11 mouse cellular contexts compared by ENCODE assay signal in genomic region chr12:102651401-102651800, GRCm38 (mm10). TPM values are rescaled to one million over a fixed set of nuclear protein-coding genes. Genes with fewer than 3 reads are reported as not detected.
DNase-seq lines count a peak whose midpoint lies in the region; ATAC-seq and TF ChIP-seq lines count a peak whose summit lies in the region.
"Had no signal": no experiment of that assay in that cellular context is flagged by ENCODE, and none has a peak within 500 bp of the region (broad histone marks: within the 10 kb centered on the region; RNA-seq: fewer than 3 reads in every experiment).

No protein-coding gene starts in this region.

- TF ChIP-seq CTCF in heart, postnatal 0 days (IDR thresholded peaks at IDR 0.05; ENCODE audit: low read depth), result no peak
- no peak for TF ChIP-seq CTCF in stomach, postnatal 0 days (IDR thresholded peaks at IDR 0.05; ENCODE audit: low read depth)
- TF ChIP-seq CTCF in hindbrain, postnatal 0 days (IDR thresholded peaks at IDR 0.05; ENCODE audit: low read depth), result no peak

- H3K9me3 ChIP-seq in heart, postnatal 0 days (replicated peaks; ENCODE audit: control insufficient read depth, low read length), result no peaks in the 10 kb centered on the region
- no peaks in the 10 kb centered on the region for H3K9me3 ChIP-seq in stomach, embryonic 16.5 days (replicated peaks; ENCODE audit: control insufficient read depth, low read length)
- H3K9me3 ChIP-seq in stomach, postnatal 0 days (ENCODE audit: control insufficient read depth, low read length), result no peaks in the 10 kb centered on the region
- H3K9me3 ChIP-seq in hindbrain, postnatal 0 days (ENCODE audit: low read length), result no peaks in the 10 kb centered on the region
- H3K9me3 ChIP-seq: hindbrain, embryonic 15.5 days had no signal

- no peaks in the 10 kb centered on the region for H3K27me3 ChIP-seq in heart, postnatal 0 days (ENCODE audit: control insufficient read depth, insufficient read depth, low read length)
- no peaks in the 10 kb centered on the region for H3K27me3 ChIP-seq in stomach, embryonic 16.5 days (ENCODE audit: control insufficient read depth, insufficient read depth, low read length)
- no peaks in the 10 kb centered on the region for H3K27me3 ChIP-seq in stomach, postnatal 0 days (ENCODE audit: control insufficient read depth, insufficient read depth, low read length)
- H3K27me3 ChIP-seq in hindbrain, postnatal 0 days (ENCODE audit: insufficient read depth, low read length), result no peaks in the 10 kb centered on the region
- H3K27me3 ChIP-seq: hindbrain, embryonic 15.5 days had no signal

- 62% methylated on average over 8 of the region's 8 CpGs for WGBS in heart, postnatal 0 days
- WGBS in stomach, embryonic 16.5 days, result 69% methylated on average over 8 of the region's 8 CpGs
- WGBS in stomach, postnatal 0 days, result 55% methylated on average over 8 of the region's 8 CpGs
- WGBS in hindbrain, postnatal 0 days, result 84% methylated on average over 8 of the region's 8 CpGs

- no peak overlapping the region for H3K9ac ChIP-seq in heart, postnatal 0 days (replicated peaks; ENCODE audit: low read depth, low read length)
- H3K9ac ChIP-seq in stomach, embryonic 16.5 days (ENCODE audit: low read length), result peak overlapping the region; percentile 29; the same call in 1 of the 2 replicates
- no peak overlapping the region for H3K9ac ChIP-seq in stomach, postnatal 0 days (ENCODE audit: low read length)
- H3K9ac ChIP-seq in hindbrain, postnatal 0 days (replicated peaks; ENCODE audit: low read length), result no peak overlapping the region
- H3K9ac ChIP-seq: hindbrain, embryonic 15.5 days; lung, embryonic 14.5 days had no signal

- no peak for TF ChIP-seq EP300 in heart, postnatal 0 days (IDR thresholded peaks at IDR 0.05; ENCODE audit: low read depth)
- no peak for TF ChIP-seq EP300 in stomach, postnatal 0 days (optimal IDR thresholded peaks at IDR 0.05)

- H3K4me1 ChIP-seq in heart, postnatal 0 days (ENCODE audit: control insufficient read depth, insufficient read depth), result peaks cover 25% of the 10 kb centered on the region
- H3K4me1 ChIP-seq in stomach, embryonic 16.5 days (ENCODE audit: control insufficient read depth, insufficient read depth, low read length), result peaks cover 12% of the 10 kb centered on the region
- peaks cover 8% of the 10 kb centered on the region; the same call in 1 of the 2 replicates for H3K4me1 ChIP-seq in stomach, postnatal 0 days (replicated peaks; ENCODE audit: control insufficient read depth, insufficient read depth)
- H3K4me1 ChIP-seq in hindbrain, postnatal 0 days (ENCODE audit: insufficient read depth, low read length), result no peaks in the 10 kb centered on the region
- H3K4me1 ChIP-seq: hindbrain, embryonic 15.5 days had no signal

- no peak overlapping the region for H3K4me2 ChIP-seq in heart, postnatal 0 days (ENCODE audit: low read depth, low read length)
- H3K4me2 ChIP-seq in stomach, embryonic 16.5 days (ENCODE audit: low read depth, low read length), result no peak overlapping the region
- no peak overlapping the region for H3K4me2 ChIP-seq in stomach, postnatal 0 days (replicated peaks; ENCODE audit: low read depth)
- no peak overlapping the region for H3K4me2 ChIP-seq in hindbrain, postnatal 0 days (ENCODE audit: low read depth, low read length)
- H3K4me2 ChIP-seq: hindbrain, embryonic 15.5 days; lung, embryonic 14.5 days had no signal

- no peaks in the 10 kb centered on the region for H3K36me3 ChIP-seq in heart, postnatal 0 days (replicated peaks; ENCODE audit: control insufficient read depth, insufficient read depth, low read length)
- no peaks in the 10 kb centered on the region for H3K36me3 ChIP-seq in stomach, embryonic 16.5 days (ENCODE audit: control insufficient read depth, insufficient read depth, low read length)
- H3K36me3 ChIP-seq in stomach, postnatal 0 days (ENCODE audit: control insufficient read depth, insufficient read depth, low read length), result no peaks in the 10 kb centered on the region
- H3K36me3 ChIP-seq in hindbrain, postnatal 0 days (ENCODE audit: insufficient read depth, low read length), result no peaks in the 10 kb centered on the region
- H3K36me3 ChIP-seq: hindbrain, embryonic 15.5 days had no signal

- ATAC-seq in heart, postnatal 0 days (ENCODE audit: insufficient read depth, low read depth), result no peak
- ATAC-seq in stomach, embryonic 16.5 days (ENCODE audit: insufficient read depth, low FRiP score), result no peak
- no peak for ATAC-seq in stomach, postnatal 0 days (ENCODE audit: low FRiP score, low TSS enrichment)
- ATAC-seq in hindbrain, postnatal 0 days, result no peak

- 0 out of 2 replicates have a peak overlapping the region, but pooled peaks have one; percentile 43 for H3K27ac ChIP-seq in heart, postnatal 0 days (ENCODE audit: low read depth)
- no peak overlapping the region; the same call in 1 of the 2 replicates for H3K27ac ChIP-seq in stomach, embryonic 16.5 days (ENCODE audit: low read length)
- no peak overlapping the region; the same call in 1 of the 2 replicates for H3K27ac ChIP-seq in stomach, postnatal 0 days (replicated peaks)
- no peak overlapping the region for H3K27ac ChIP-seq in hindbrain, postnatal 0 days
- H3K27ac ChIP-seq: hindbrain, embryonic 15.5 days had no signal

- DNase-seq in cerebellum, adult 18-20 months, result peak; percentile 65 to 72
- DNase-seq in cerebellum, adult 11 months, result no peak
- no peak for DNase-seq in heart, postnatal 0 days (ENCODE audit: low spot score)
- no peak for DNase-seq in heart, adult 11 months
- no peak for DNase-seq in stomach, postnatal 0 days (ENCODE audit: low spot score)
- peak; percentile 76 for DNase-seq in lung, postnatal 25 days (ENCODE audit: low spot score)
- DNase-seq in hindbrain, postnatal 0 days (ENCODE audit: low spot score), result no peak
- DNase-seq: adrenal gland, postnatal 10 days; lung, embryonic 14.5 days had no signal

- no peak overlapping the region for H3K4me3 ChIP-seq in heart, postnatal 0 days (ENCODE audit: low read depth, low read length)
- no peak overlapping the region for H3K4me3 ChIP-seq in stomach, embryonic 16.5 days (replicated peaks; ENCODE audit: low read length)
- no peak overlapping the region for H3K4me3 ChIP-seq in stomach, postnatal 0 days (ENCODE audit: low read depth, low read length)
- H3K4me3 ChIP-seq in hindbrain, postnatal 0 days (ENCODE audit: low read length), result no peak overlapping the region
- H3K4me3 ChIP-seq: hindbrain, embryonic 15.5 days had no signal

RNA-seq across cellular contexts. Expression of gene Itpk1, which starts 53.3 kb away (rescaled TPM):
- 6.5 and 9.4 TPM in 2 replicates for total RNA-seq in heart, postnatal 0 days (2014; rRNA removed; ENCODE audit: low replicate concordance)
- polyA plus RNA-seq in heart, postnatal 0 days (2015; fragmentation: Nextera tagmentation; extraction: Ambion mirVana), result 2.6 and 3.1 TPM in 2 replicates
- 21.9 and 22.6 TPM in 2 replicates for polyA plus RNA-seq in stomach, embryonic 16.5 days (2015; fragmentation: Nextera tagmentation; extraction: Ambion mirVana)
- 21.5 and 26.7 TPM in 2 replicates for polyA plus RNA-seq in stomach, postnatal 0 days (2015; fragmentation: Nextera tagmentation; extraction: Ambion mirVana)
- total RNA-seq in hindbrain, postnatal 0 days (2014; rRNA removed), result 69.0 and 73.9 TPM in 2 replicates
- 34.1 and 35.7 TPM in 2 replicates for polyA plus RNA-seq in hindbrain, postnatal 0 days (2015; fragmentation: Nextera tagmentation; extraction: Ambion mirVana)

Comparison
In these comparisons a context has a peak if more than half of its experiments do, and no peak if none do; other contexts are left out.
1. DNase-seq: peak in cerebellum, adult 18-20 months (2 of 2) and lung, postnatal 25 days (single experiment); none in cerebellum, adult 11 months (single experiment), heart, postnatal 0 days (single experiment), heart, adult 11 months (single experiment), stomach, postnatal 0 days (single experiment) and hindbrain, postnatal 0 days (single experiment).